Mouse (Mus musculus) stomach, embryonic 14.5 days (tissue): ENCODE data around the gene Fcgrt. TPM values are rescaled to one million over a fixed set of nuclear protein-coding genes. Genes with fewer than 3 reads are reported as not detected.

Source experiments
- ATAC-seq: fragments of 200-750 bp; cut with Nextera tagmentation; 2 replicates; pipeline ENCODE4 v1.8.0; 2017; ENCODE audit warnings: low read depth, moderate TSS enrichment; ENCODE audit not compliant: insufficient number of reproducible peaks, insufficient read depth, low FRiP score
- H3K27ac ChIP-seq: fragments of 300-500 bp; sonication (generic); 2 replicates; pipeline ENCODE4 v1.5.1; 2014; ENCODE audit warnings: mild to moderate bottlenecking, low read length, moderate library complexity, mixed read lengths
- H3K27me3 ChIP-seq: fragments of 300-500 bp; sonication (generic); 2 replicates; pipeline ENCODE4 v1.6.1; 2014; ENCODE audit warnings: low read length, control low read depth, mixed read lengths; ENCODE audit not compliant: control insufficient read depth, insufficient read depth
- H3K36me3 ChIP-seq: fragments of 300-500 bp; sonication (generic); 2 replicates; pipeline ENCODE4 v1.6.1; 2014; ENCODE audit warnings: mild to moderate bottlenecking, control low read depth, low read length, moderate library complexity, mixed read lengths; ENCODE audit not compliant: control insufficient read depth, insufficient read depth
- H3K4me1 ChIP-seq: fragments of 300-500 bp; sonication (generic); 2 replicates; pipeline ENCODE4 v1.6.1; 2014; ENCODE audit warnings: low read length, control low read depth, mixed read lengths; ENCODE audit not compliant: control insufficient read depth, insufficient read depth
- H3K4me2 ChIP-seq: fragments of 300-500 bp; sonication (generic); replicated peaks from 2 replicates; pipeline ENCODE4 v1.6.1; 2014; ENCODE audit warnings: low read depth, low read length, control low read depth
- H3K4me3 ChIP-seq: fragments of 300-500 bp; sonication (generic); 2 replicates; pipeline ENCODE4 v1.5.1; 2014; ENCODE audit warnings: low read depth, low read length, control low read depth
- H3K9ac ChIP-seq: fragments of 300-500 bp; sonication (generic); replicated peaks from 2 replicates; pipeline ENCODE4 v1.6.1; 2014; ENCODE audit warnings: low read depth, mild to moderate bottlenecking, control low read depth, low read length, moderate library complexity, mixed read lengths
- H3K9me3 ChIP-seq: fragments of 300-500 bp; sonication (generic); 2 replicates; pipeline ENCODE4 v1.6.1; 2016; ENCODE audit warnings: low read depth, low read length, control low read depth; ENCODE audit not compliant: control insufficient read depth
- WGBS: fragments of 180-500 bp; shearing (Covaris S2); extraction: QIAGEN DNeasy Blood & Tissue Kit; methylation state at CpG from one replicate; pipeline ENCODE4 v1.1.7; 2014; 5-methylcytosine and 5-hydroxymethylcytosine counted together
- polyA plus RNA-seq: library from polyadenylated mRNA; unstranded; fragments of >200 nt; fragmentation: Nextera tagmentation; extraction: Ambion mirVana; gene quantifications from 2 replicates; pipeline ENCODE4 v1.2.1, GENCODE M21; 2014

Gene Fcgrt
- polyA plus RNA-seq, 1 experiment from 2014 or later = 78.6 TPM

DNA sequence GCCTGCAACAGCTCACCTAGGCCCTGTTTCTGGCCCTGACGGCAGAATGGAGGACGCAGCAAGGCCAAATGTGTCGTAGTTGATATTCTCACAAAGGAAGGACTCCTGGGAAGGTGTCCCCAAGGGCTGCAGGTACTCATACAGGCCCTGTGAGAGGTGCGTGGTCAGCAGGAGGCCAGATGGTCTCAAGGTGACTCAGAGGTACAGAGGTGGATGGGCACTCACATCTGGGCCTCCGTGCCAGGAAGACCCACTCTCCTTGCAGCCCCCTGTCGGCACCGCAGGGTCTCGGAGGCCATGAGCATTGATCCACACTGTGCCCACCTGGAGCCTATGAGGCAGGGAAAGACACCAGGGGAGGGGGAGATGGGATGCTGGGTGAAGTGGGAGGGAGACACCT, 41.8 kb upstream of the Fcgrt start:
- H3K4me2 ChIP-seq = no peak overlapping the region
- no peaks in the 10 kb centered on the region for H3K9me3 ChIP-seq
- H3K4me1 ChIP-seq = peaks cover 2% of the 10 kb centered on the region; the same call in 1 of the 2 replicates
- no peaks in the 10 kb centered on the region for H3K27me3 ChIP-seq
- peaks cover 27% of the 10 kb centered on the region for H3K36me3 ChIP-seq
- H3K9ac ChIP-seq = no peak overlapping the region
- WGBS = 94% methylated on average over 8 of the region's 8 CpGs
- H3K4me3 ChIP-seq = no peak overlapping the region
- ATAC-seq = no peak
- no peak overlapping the region for H3K27ac ChIP-seq

- no peaks in the 10 kb centered on the region for H3K9me3 ChIP-seq
- H3K27ac ChIP-seq = no peak overlapping the region
- ATAC-seq = no peak
- H3K4me3 ChIP-seq = no peak overlapping the region
- H3K36me3 ChIP-seq = peaks cover 27% of the 10 kb centered on the region
- 87% methylated on average over 13 of the region's 13 CpGs for WGBS
- no peaks in the 10 kb centered on the region for H3K4me1 ChIP-seq
- no peaks in the 10 kb centered on the region for H3K27me3 ChIP-seq
- no peak overlapping the region for H3K9ac ChIP-seq
- H3K4me2 ChIP-seq = no peak overlapping the region
These were observed 40.9 kb upstream of the Fcgrt start for GRCm38 (mm10) chr7:45144368-45145174.

DNA sequence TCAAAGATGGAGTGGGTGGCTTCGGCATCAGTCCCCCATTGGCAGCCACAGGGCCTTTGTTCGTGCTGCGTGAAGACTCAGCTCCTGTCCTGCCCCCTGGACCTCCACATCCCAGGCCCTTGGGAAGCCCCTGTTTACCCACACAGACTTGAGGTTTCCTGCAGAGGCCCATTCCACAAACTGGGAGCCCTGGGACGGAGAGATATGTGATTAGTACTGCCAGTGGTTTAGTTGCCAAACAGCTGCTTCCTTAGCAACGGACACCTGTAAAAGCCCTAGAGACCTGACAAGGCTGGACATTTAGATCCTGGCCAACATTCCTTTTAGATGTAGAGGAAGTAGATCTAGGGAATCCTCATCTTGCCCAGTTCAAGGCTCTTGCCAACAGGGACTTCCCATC, 38.3 kb upstream of the Fcgrt start:
- peaks cover 22% of the 10 kb centered on the region for H3K36me3 ChIP-seq
- H3K27me3 ChIP-seq = no peaks in the 10 kb centered on the region
- H3K27ac ChIP-seq = no peak overlapping the region
- no peak overlapping the region for H3K9ac ChIP-seq
- no peak overlapping the region for H3K4me2 ChIP-seq
- no peak overlapping the region for H3K4me3 ChIP-seq
- WGBS = 90% methylated on average over 5 of the region's 5 CpGs
- H3K9me3 ChIP-seq = no peaks in the 10 kb centered on the region
- no peaks in the 10 kb centered on the region for H3K4me1 ChIP-seq
- no peak for ATAC-seq

GRCm38 (mm10) chr7:45141319-45141718, 37.7 kb upstream of the Fcgrt start:
- ATAC-seq = no peak
- WGBS = 86% methylated on average over 3 of the region's 3 CpGs
- H3K36me3 ChIP-seq = peaks cover 20% of the 10 kb centered on the region
- no peaks in the 10 kb centered on the region for H3K9me3 ChIP-seq
- no peaks in the 10 kb centered on the region for H3K27me3 ChIP-seq
- no peak overlapping the region for H3K9ac ChIP-seq
- H3K27ac ChIP-seq = no peak overlapping the region
- H3K4me1 ChIP-seq = no peaks in the 10 kb centered on the region
- no peak overlapping the region for H3K4me3 ChIP-seq
- H3K4me2 ChIP-seq = no peak overlapping the region

DNA sequence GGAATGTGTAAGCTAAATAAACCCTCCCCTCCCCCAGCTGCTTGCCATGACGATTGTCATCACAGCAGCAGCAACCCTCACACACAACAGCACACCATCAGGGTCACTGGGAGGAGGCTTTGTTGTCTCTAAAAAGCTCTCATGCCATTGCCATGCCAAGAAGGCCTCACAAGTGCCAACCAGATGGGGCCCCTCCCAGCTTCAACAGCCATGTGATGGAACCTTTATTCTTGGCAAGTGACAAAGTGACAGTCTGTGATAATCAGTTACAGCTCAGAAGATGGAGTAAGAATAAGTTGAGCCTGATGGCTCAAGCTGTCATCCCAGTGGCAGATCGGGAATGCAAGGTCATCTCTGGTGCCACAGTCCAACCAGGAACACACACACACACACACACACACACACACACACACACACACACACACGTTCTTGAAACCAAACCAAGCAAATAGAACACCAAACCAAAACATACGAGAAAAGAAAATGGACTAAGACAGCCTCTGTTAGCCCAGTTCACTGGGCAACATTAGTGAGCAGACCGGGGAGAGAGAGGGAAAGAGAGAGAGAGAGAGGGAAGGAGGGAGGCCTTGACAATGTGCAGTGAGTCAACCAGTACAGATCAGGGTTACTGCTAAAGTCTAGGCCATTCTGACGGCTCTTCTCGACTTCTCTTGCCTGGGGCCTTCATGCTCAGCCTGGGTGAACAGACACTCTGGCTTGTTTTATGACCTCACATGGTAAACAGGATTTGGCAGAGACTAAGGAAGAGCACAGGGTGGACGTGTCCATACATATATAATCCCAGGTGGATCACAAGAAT, 36.5 kb upstream of the Fcgrt start:
- ATAC-seq = no peak
- Histone ChIP-seq H3K27me3 (no peaks in the 10 kb centered on the region), H3K4me3 (no peak overlapping the region), H3K36me3 (peaks cover 14% of the 10 kb centered on the region), H3K4me1 (no peaks in the 10 kb centered on the region), H3K9ac (no peak overlapping the region), H3K27ac (no peak overlapping the region), H3K4me2 (no peak overlapping the region), H3K9me3 (no peaks in the 10 kb centered on the region)
- 72% methylated on average over 8 of the region's 8 CpGs for WGBS

- Histone ChIP-seq H3K27ac (no peak overlapping the region), H3K9me3 (no peaks in the 10 kb centered on the region), H3K4me3 (no peak overlapping the region), H3K36me3 (peaks cover 3% of the 10 kb centered on the region; the same call in 1 of the 2 replicates), H3K4me2 (no peak overlapping the region), H3K9ac (no peak overlapping the region), H3K4me1 (no peaks in the 10 kb centered on the region), H3K27me3 (no peaks in the 10 kb centered on the region)
- 70% methylated on average over 1 of the region's 1 CpGs for WGBS
- ATAC-seq = no peak
These were observed 34.8 kb upstream of the Fcgrt start for GRCm38 (mm10) chr7:45138403-45138802.

DNA sequence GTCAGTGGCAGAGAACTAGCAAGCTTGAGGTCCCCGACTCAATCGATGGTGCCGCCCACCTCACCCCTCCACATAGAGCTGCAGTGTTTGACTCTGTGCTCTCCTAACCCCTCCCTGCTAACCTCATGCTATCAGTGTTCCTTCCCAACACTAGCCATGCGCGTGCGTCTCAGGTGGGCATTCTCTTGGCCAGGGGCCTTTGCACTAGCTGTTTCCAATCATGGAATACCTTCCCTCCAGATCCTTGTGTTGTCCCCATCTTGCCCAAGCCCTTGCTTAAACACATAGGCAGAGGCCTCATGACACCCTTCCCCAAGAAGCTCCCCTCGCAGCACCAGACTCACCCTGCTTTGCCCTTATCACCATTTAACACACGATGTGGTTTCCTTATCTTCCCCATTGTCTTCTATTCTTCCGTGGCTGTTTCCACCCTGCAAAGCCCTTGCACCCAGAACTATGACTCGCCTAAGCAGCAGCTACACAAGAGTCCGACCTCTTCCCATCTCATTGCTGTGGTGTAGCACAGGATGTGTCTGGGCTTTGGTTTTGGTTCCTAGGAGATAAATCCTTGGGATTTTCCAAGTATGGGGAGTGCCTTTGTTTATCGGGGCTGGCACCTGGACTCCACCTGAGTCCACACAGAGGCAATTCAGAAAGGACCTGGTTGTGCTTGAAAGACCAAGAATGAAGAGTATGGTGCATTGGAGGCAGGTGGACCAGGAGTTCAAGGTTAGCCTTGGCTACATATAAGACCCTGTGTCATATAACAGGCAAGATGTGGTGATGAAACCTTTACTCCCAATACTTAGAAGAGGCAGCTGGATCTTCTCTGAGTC, 33.7 kb upstream of the Fcgrt start:
- Histone ChIP-seq H3K27me3 (no peaks in the 10 kb centered on the region), H3K9me3 (no peaks in the 10 kb centered on the region), H3K4me1 (no peaks in the 10 kb centered on the region), H3K9ac (no peak overlapping the region), H3K36me3 (0 out of 2 replicates have a peak, but pooled peaks cover 3% of the 10 kb centered on the region), H3K27ac (no peak overlapping the region), H3K4me2 (no peak overlapping the region), H3K4me3 (no peak overlapping the region)
- no peak for ATAC-seq
- 67% methylated on average over 12 of the region's 12 CpGs for WGBS

- ATAC-seq = peak; percentile 86
- Histone ChIP-seq H3K9me3 (no peaks in the 10 kb centered on the region), H3K27ac (no peak within 1 kb of the TSS), H3K4me1 (no peaks in the 10 kb centered on the region), H3K4me3 (peak within 1 kb of the TSS; percentile 45), H3K9ac (peak within 1 kb of the TSS; percentile 43), H3K27me3 (no peaks in the 10 kb centered on the region), H3K36me3 (no peaks in the 10 kb centered on the region), H3K4me2 (peak within 1 kb of the TSS; percentile 54)
- WGBS = 2% methylated on average over 29 of the region's 29 CpGs
These were observed 32.4 kb upstream of the Fcgrt start, which contains the start of the genes Gm45713 and Flt3l for GRCm38 (mm10) chr7:45135993-45136567. Gene Gm45713, minus strand, starts transcription at chr7:45136231. Gene Flt3l, minus strand, starts transcription at chr7:45136432.
